Mouse (Mus musculus) brain, embryonic 14.5 days (tissue): ENCODE measurements at regions not wholly inside any gene's neighbourhood (a gene's known extent, or its start where the extent isn't known, plus 50 kb on each side); places are given as distances from the start of the nearest gene placed in this dataset.
A peak's percentile ranks its signal among the peaks of the same experiment; 100 is the strongest.

ENCODE experiments used
- DNase-seq: peaks from one replicate; pipeline ENCODE4 v3.0.0-alpha.2; 2011; ENCODE audit warnings: low read depth
- CTCF ChIP-seq: fragments of 200-500 bp; IDR thresholded peaks from 2 replicates; pipeline ENCODE4 v1.5.1; 2012; ENCODE audit warnings: inconsistent platforms, mild to moderate bottlenecking, moderate library complexity, borderline replicate concordance; ENCODE audit not compliant: insufficient read depth, insufficient read length; ENCODE audit errors: extremely low read depth
- POLR2A ChIP-seq: fragments of 200-500 bp; IDR thresholded peaks from 2 replicates; pipeline ENCODE4 v1.6.1; 2012; ENCODE audit warnings: mild to moderate bottlenecking, inconsistent platforms, borderline replicate concordance; ENCODE audit not compliant: poor library complexity, insufficient read depth, insufficient read length, severe bottlenecking; ENCODE audit errors: extremely low read depth

DNA sequence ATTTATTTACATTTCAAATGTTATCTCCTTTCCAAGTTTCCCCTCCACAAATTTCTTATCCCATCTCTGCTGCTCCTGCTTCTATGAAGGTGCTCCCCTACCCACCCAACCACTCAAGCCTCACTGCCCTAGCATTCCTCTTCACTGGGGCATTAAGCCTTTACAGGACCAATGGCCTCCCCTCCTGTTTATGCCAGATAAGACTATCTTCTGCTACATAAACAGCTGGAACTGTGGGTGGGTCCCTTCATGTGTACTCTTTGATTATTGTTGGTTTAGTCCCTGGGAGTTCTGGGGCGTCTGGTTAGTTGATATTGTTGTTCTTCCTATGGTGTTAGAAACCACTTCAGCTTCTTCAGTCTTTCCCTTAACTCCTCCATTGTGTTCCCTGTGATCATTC is 1164.1 kb upstream of the Got2 start:
- no peak for DNase-seq
- TF ChIP-seq POLR2A (no peak), CTCF (no peak)

DNA sequence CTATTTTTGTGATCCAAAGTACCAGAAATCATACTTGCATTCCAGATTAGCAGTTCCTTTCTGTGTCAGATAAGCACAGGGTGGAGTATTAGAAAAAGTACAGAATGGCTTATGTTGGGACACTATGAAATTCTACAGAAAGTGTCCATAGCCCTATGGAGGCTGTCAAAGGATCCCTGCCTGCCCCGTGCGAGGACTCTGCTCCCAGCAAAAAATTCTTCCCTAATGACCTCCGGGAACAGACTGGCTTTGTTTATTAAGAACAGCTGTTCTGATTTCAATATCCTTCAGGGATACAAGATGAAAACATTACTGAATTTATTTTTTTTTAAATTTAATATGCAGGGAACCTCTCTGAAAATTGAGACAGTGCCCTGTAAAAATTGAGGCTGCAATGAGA is 1151.4 kb upstream of the Got2 start:
- no peak for TF ChIP-seq CTCF
- TF ChIP-seq POLR2A, result no peak
- no peak for DNase-seq

DNA sequence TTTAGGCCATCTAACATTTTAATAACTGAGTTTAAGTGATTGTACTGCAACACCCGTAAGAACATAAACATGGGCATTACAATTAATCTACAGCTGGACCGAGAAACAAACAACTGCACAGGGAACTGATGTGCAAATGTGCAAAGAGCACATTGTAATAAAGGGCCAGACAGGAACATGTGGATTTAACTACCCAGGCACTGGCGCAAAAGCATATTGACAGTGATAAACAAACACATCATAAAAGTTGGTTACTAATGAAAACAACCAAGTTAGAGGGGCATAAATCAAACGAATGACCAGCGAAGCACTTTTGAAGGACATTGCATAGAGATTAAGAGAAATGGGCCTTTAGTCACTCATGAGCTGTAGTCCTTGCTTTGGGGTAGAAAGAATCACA is 1150.5 kb upstream of the Got2 start:
- TF ChIP-seq POLR2A (no peak), CTCF (no peak)
- DNase-seq, result no peak

DNA sequence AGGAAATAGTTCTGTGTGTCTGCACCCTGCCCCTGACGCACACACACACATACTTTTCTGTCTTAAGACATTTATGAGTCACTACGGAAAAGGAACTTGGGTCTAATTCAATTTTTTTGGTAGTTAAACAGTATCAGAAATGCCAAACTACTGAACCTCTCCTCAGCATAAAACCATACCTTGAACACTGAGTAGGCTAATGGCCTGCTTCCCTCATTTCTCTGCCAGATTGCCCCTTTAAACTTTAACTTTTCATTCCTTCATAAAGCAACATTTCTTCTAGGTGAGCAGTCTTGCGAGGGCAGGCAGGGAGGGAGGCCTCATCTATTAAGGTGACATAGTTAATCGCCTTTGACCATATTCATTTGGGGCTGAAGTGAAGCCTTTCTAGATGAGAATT is 1143.8 kb upstream of the Got2 start:
- no peak for TF ChIP-seq CTCF
- TF ChIP-seq POLR2A, result no peak
- no peak for DNase-seq

DNA sequence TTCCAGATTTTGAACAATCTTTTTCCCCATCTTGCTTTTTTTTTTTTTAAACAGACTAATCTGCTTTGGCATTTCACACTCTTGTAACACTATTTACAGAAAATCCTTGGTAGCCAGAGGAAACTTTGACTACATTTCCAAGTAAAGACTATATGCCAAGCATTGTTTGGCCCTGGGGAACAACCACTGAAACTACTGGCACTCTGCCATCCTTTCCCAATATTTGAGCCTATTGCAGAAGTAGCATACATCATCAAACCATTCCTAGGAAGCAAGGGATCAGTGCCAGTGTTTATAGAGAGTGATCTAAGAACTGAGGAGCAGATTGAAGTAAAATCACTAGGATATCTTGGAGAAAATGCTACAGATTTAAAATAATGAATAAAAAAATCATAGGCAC is 1127.2 kb upstream of the Got2 start:
- peak; percentile 55 for DNase-seq
- TF ChIP-seq POLR2A (no peak), CTCF (no peak)

DNA sequence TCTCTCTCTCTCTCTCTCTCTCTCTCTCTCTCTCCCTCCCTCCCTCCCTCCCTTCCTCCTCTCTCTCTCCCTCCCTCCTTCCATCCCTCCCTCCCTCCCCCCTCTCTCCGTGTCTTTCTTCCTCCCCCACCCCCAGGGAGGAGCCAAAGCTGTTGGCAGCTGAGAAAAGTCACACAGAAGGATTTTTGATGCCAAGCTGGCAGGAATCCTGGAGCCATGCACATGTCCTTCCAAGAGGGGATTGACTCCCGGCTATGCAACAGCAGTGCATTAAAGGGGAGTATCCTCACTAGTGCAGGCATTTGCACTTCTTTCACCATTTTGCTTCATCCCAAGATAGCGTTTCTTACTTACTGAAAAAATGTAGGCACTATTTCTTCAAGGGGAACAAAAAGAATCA is 1115.8 kb upstream of the Got2 start:
- peak; percentile 86 for DNase-seq
- TF ChIP-seq CTCF (no peak), POLR2A (no peak)

DNA sequence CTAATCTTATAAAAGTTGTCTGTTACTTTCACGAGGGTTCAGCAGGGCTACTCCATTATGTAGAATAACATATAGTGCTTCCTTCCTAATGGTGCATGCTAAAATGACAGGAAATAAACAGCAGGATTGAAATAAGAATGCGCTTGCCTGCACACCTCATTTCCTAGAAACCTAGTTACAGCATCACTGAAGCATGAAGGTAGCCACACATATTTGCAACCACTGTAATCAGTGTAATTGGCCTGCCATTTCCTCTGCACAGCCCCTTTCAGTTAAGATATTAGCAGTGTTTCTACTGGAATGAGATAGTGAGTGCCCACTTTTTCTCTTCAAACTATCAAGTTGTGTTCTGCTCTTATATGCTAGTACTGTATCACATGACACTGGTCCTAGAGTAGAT is 1094.8 kb upstream of the Got2 start:
- TF ChIP-seq POLR2A (no peak), CTCF (no peak)
- peak; percentile 25 for DNase-seq
